Mouse (Mus musculus) T-helper 2 cell (primary cell): Measurements from ENCODE around the gene Mvb12b.

Experiments used
- in situ Hi-C: fragments of 300-600 bp; cut with MboI, MseI; formaldehyde crosslinking; loops from one replicate; pipeline ENCODE4 v1.15.1; 2025; ENCODE audit warnings: high pct_unique_total_duplicates

Gene Mvb12b

DNA sequence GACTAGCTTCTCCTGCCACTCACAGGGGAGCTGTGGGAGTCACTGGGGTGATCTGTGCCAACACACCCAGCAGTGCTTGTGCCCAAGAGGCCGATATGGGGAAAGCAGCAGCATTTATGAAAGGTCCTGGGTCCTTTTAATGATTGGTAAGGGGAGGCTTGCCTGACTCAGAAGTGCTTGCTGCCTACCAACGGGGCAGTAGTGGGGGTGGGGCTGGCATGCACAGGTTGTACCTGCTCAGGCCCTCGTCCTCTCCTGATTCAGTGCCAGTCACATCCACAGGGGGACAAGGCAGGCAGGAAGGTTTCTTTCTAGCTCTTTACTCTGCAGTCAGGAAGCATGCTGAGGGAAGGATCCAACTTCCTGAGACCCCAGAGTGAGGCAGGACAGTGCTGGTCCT is 150.6 kb downstream of the Mvb12b start:
- in situ Hi-C loops: loop anchor here (10.0 kb wide), 1 partner anchor 1908 kb away; no protein-coding TSS in a partner anchor

DNA sequence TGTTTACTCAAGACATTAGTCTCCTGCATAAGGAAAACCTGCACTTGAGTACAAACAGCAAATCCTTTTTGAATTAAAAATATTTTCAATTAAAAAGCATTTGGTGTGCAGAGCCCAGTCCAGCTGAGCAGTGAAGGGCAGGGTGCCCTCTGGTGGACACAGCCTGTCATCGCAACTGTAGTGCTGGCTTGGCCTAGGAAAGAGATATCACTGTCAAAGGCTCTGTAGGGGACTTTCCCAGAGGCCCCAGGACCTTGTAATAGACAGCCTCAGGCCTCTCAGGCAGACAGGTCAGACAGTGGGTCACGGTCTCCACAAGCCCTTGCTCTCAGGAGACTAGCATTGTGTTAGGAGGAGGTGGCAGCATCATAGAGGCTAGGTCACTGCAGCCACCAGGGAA is 151.0 kb downstream of the Mvb12b start:
- in situ Hi-C loops: loop anchor here (10.0 kb wide), 1 partner anchor 1908 kb away; no protein-coding TSS in a partner anchor

DNA sequence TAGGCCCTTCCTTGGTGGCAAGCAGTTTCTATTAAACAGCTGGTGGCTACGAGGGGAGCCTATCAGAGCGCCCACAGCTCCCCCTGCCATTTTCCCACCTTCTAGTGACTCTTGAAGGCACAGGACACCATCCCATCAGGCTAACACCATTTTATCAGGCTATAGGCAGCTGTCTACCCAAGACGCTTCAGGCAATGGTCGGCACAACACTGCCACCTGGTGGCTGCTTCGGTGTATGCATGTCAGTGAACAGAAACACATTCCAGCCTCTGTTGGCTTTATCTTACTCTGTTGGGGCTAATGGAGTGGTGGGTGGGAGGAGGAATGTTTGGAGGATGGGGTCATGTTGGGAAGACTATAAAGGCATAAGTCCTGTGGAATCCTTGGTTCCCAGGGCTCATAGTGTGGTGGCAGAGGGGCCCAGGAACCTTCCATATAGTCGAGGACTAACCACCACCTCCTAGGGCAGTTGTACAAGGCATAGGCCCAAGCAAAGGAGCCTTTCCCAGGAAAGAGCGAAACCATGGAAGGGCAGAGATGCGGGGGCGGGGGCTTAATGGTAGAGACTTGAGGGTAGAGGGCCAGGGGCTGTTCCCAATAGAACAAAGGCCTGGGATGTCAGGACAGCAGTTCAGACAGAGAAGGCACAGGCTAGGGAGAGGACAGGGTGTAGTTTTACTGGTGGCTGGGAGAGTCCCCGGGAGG is 152.8 kb downstream of the Mvb12b start:
- in situ Hi-C loops: loop anchor here (5.0 to 10.0 kb wide), 2 partner anchors 43 to 1910 kb away; no protein-coding TSS in a partner anchor

DNA sequence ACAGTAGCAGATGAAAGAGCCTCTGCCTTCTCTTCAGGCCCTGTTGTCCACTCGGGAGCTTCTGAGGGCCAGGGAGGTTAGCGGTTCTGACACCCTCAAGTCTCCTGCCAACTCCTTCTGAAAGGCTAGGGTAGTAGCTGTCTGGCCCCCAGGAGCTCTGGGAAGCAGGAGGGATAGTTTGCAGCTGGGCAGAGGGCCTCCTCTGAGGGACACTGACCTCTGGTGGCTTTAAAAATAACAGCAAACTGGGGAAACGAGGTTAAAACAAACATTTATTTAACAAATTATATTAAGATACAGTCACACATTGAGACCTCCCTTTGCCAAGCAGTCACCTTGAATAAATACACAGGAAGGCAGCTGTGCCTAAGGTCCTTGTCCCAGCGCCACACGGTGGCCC is 158.0 kb downstream of the Mvb12b start:
- in situ Hi-C loops: loop anchor here (5.0 to 10.0 kb wide), 2 partner anchors 37 to 1915 kb away; no protein-coding TSS in a partner anchor

DNA sequence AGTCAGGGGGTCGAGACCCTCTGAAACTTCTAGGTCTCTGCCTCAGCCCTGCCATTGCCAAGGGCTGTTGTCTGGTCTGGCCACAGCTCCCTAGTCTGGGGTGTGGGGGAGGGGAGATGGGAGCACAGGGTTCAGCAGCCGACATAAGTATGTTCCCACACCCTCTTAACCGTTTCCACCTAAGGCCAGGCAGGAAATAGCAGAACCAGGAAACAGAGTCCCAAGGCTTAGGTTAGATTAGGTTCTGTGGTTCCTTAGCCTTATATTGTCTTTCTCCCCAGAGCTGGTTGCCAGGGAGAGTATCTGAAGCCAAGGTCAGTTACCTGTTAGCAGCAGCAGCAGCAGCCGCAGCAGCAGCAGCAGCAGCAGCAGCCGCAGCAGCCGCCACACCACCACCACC is 160.5 kb downstream of the Mvb12b start:
- in situ Hi-C loops: no loop called here

DNA sequence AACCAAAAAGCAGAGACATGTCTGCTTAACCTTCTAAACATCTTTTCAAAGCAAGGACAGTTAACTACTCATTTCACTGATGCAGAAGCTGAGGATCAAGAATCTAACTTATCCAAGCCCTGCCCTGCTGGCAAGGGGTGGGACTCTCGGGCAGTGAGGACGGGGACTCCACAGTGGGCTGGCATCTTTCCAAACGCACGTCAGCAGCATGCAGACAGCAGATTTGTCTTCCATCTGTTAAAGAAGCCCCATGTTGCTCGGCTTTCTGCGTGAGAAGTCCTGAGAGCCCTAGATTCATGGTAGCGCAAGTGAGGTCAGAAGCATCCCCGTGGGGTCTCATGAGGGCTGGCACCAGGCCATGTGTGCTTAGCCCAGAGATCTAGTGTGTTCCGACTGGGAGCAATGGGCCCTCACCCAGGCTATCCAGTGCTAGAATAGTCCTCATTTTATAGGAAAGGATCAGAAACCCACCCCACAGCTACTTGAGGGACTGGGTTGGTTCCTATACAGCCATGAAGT is 167.3 kb downstream of the Mvb12b start:
- in situ Hi-C loops: no loop called here

DNA sequence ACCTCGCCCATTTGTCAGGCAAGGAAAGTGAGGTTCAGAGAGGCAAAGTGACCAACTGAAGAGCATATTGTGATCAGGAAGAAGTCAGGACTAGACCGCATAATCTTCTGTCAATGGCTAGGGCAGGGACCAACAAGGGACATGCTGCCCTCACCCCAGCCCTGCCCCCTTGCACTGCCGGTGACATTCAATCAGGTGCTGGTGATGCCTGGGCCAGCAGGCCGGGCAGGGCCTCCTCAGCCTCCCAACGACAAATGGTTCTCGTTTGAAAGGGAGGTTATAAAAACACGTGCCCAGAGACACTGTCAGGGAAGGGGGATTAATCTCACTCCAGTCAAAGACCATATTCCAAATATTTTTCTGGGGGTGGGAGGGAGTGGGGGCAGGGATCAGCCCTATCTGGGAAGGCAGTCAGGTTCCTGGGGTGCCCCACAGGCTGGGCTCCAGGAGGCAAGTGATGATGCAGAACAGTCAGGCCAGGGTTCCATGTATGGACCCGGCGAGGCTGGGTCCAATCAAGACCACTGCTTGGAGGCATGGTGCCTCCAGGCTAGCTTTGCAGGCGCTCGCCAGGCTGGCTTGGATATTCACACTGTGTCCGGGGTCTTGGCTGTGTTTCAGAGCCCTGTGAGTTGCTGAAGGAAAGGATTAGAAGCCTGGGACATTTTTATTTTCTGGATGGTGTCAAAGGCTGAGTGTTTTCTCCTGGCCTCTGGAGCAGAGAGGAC is 168.2 kb downstream of the Mvb12b start:
- in situ Hi-C loops: no loop called here

DNA sequence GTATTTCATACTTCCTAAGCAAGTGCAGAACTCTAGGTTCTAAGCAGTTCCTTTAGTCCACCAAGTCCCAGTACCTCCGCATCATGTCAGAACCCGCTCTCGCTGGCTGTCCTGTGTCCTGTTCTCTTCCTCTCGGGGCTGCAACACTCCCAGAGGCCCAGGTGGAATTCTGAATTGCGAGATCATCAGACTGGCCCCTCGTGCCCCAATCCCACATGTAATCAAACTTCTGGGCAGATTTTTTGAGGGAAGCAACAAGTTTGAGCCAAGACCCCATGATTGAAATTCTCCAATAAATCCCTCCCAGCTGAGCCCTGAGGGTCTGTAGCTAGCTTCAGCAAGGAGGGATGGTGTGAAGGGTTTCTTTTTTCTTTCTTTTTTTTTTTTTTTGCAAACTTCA is 169.2 kb downstream of the Mvb12b start:
- in situ Hi-C loops: no loop called here

DNA sequence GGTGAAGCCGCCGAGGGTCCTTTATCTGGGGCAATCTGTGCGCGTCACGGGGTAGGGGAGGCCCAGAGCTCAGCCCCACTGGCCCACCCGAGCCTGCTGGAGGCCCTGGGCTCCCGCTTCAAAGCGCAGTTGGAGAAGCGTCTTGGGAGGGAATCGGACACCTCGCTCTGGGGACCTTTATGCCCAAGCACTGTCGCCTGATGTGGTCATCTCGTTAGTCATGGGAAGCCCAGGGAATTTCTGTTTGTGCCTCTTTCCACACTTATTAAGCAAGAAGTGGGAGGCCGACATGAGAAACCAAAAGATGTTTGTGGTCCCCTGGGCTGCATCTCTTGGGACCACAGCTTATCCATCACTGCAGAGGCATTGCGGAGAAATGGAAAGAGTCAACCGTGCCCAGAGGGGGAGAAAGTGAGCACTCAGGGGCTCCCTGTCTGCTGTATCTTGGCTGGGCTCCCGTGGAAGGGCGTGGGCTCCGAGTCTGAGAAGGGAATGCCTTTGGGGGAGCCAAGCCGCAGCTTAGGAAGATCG is 169.9 kb downstream of the Mvb12b start:
- in situ Hi-C loops: no loop called here

DNA sequence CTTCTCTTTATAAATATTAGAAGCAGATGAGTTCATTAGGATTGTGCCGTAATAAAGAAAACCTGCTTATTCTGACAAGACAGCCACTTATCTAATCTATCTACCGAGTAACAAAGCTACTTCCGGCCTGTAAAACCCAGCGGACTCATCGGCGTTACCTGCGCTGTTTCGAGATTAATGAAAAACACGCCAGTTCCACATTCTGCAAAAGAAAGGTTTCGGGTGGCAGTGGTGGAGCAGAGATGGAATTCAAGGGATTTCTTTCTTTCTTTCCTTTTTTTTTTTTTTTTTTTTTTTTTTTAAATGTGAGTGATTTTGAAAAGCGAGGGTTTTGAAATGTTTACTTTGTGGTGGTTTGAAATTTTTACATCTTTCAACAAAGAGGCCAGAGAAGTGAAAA is 170.4 kb downstream of the Mvb12b start:
- in situ Hi-C loops: no loop called here

DNA sequence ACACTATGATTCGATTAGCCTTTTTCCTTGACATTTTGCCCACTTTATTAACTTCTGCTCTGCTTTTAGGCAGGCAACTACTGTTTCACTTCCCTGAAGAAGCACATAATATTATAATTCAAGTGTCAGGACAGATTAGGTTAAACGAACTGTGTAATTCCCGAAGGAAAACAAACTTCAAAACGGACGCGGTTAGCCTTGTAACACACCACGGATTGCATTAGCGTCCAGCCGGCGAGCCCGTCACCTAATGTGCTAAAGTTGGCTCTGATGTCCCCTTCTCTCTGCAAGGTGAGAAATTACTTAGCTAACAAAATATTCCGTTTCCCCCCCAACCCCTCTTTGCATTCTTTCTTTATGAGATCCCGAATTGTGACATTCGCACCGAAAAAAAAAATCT is 170.9 kb downstream of the Mvb12b start:
- in situ Hi-C loops: no loop called here

DNA sequence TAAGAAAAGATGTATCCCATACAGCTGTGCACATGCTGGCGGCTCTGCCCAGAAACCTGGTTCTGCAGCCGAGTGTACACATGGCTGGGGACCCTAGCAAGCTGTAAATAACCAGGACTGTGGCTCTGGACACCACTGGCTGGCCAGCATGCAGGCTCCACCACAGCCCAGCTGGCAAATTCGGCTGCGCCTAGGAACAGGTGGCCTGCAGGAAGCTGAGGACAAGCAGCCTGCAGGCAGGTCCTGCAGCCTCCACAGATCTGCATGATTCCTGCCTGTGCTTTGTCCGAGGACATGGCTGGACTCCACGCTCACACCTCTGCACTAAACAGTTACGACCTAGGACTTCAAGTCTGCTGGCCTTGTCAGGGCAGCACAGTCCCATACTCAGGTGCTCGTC is 172.8 kb downstream of the Mvb12b start:
- in situ Hi-C loops: no loop called here

DNA sequence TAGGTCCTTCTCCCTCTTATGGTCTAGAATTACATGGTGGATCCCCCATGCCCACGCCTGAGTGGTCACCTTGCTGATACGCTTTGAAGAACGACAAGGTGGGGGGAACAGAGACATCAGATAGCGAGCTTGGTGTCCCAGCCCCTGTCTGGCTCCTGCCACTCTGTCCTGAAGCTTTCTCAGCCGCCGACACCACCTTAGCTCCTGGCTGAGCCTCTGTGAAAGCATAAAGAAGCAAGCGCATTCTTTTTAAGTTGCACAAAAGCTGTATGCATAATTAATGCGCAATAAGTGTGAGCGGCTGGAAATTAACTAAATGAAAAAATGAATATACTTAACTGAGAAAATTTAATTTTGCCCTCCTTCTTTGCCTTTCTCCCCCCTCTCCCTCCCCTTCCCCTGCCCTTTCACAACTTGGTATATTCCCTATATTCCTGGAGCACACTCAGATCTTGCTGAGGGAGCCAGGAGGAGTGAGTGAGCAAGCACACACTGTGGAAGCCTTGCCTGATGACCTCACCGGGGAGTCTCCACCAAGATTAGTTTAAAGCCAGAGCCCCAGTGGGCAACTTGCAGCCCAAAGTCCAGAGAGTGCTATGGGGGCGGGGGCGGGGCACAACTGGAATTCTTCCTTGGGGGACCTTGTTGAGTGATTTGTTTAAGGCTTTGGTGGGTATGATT is 174.0 kb downstream of the Mvb12b start:
- in situ Hi-C loops: no loop called here

DNA sequence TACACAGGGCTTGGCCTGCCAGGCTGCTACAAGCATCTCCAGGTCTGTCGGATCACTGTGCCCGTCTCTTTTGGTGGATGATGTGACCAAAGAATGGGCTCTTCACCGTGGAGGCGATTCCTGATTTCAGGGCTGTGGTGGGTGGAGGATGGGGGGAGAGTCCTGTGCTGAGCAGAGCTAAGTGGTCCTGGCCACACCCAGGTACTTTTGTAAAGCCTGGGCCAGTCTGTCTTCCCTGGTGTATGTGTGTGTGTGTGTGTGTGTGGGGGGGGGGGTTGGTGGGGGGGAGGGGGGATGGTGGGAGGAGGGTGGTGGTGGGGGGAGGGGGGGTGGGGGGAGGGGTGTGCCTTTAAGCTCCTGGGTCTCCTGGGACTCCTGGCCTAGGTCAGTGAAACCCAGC is 174.9 kb downstream of the Mvb12b start:
- in situ Hi-C loops: no loop called here

DNA sequence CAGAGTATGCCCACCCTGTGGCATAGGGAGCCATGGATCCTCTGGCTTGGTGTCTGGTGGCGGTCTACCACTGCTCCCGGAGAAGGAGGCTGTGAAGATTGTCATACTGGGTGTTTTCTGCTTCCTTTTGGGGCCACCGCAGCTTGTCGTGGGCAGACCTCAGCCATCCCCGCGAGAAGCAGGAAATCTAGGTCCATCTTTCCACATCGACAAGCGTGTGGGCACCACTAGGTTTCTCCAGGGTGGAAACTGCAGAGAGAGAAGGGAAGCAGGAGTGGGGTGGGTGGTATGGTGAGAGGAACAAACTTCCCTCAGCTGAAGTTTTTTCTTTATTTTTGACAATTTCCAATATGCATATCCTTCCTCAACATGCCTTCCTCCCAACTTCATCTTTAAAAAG is 178.9 kb downstream of the Mvb12b start:
- in situ Hi-C loops: no loop called here

DNA sequence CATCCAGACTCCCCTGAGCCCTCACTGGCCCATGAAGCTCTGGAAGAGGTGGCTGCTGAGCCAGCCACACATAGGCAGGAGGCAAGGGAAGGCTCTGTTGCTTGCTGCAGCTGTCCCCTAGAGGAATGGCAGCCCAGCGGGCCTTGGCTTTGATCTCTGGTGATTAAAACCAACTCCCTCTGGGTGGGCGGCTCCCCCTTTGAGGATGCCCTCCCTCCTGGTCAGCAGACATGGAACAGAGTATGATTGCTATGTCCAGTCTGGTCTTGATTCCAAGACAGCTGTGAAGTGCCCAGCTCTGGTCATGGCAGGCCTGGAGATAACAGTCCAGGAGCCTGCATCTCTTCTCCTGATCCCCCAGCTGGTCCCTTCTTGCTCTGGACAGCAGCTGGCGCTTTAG is 179.7 kb downstream of the Mvb12b start:
- in situ Hi-C loops: no loop called here

DNA sequence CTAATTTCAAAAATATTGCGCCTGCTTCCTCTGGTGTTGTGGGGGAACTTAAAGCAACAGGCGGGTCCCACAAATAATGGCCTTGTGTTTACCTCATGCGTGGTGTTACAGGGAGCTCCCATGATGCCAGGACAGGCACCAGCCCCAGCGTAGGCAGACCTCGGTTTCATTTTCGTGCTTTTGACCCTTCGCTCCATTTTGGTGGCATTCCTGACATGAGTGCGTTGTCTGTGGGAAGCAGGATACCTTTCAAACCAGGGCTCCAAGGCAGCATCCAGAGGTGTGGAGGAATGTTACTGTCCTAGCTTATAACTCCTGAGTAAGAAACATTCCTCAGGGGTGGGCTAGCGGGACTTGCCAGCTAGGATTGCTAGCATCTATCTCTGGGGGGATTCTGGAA is 181.3 kb downstream of the Mvb12b start:
- in situ Hi-C loops: no loop called here

DNA sequence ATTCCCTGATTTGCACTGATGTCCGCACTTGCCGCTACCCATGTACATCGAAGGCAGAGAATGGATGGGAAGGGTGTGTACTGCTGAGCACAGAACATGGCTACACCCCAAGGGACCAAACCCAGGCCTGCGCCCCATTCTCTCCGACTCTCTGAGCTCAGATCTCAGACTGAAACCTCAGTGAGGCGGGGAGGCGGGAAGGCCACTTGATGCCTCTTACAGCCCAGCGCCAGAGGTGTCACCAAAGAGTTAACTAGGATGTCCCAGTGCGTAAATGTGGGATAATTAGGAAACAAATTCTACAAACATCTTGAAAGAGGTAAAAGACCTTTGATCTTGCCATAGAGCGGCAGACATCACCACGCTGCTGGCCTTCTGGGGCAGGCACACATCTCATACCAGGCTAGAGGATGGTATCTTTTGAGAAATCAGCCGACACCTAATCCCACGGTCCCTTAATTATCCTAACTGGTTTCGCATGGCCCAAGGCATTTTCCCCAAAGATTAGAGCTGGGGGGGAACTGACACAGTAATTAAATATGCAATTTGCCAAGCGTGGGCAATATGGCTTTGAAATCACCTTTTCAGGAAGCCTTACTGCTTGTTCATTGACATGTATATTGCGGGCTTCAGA is 181.9 kb downstream of the Mvb12b start:
- in situ Hi-C loops: no loop called here

DNA sequence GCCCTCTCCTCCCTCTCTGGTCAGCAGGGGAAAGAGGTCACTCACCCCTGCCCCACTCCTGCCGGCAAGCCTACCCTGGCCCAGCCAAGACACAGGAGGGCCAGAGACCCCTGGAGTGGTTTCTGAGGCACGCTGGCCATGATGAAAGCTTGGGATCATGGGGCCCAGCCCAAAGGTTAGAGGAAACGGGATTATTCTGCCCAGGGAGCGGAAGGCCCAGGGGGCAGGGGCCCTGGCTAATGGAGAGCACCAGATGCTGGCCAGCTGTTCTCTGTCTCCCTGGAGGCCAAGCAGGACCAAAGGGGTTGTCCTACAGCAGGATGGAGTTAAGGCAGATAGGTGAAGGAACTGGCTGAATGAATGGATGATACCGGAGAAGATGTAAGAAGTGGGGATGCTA is 184.5 kb downstream of the Mvb12b start:
- in situ Hi-C loops: no loop called here

DNA sequence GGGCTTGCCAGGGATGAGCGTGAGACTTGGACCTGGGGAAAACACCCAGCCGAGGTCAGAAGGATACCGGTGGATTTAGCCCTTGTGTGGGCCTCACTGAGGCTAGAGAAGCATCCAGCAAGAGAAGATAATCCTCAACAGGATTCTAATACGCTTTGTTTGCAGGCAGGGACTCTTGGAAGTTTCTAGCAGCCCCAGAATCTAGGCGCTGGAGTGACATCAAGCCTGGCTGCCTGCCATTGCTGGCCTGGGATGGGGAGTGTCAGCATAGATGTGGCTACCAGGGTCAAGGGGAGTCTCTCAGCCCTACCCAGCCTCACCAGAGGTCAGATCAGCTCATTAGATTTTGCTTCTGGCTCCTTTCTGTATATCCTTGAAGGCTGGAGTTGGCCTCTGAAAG is 185.0 kb downstream of the Mvb12b start:
- in situ Hi-C loops: no loop called here

DNA sequence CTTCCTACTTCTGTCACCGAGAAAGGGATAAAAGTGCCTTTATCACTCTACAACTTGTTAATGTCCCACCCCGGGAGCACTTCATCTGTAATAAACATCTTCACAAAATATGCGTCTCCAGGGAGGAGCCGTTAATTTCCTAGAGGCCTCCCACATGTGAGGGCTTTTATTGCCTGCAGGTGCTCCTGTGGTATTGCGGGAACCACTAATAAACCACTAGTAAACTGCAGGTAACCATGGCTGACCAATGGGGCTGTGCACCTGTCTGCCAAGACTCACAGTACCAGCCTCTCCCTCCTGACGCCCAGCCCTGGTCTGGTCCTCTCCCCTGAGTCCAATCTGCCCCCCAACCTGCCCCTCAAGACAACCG is 186.3 kb downstream of the Mvb12b start:
- in situ Hi-C loops: no loop called here
